Mouse (Mus musculus): Measurements from ENCODE around the gene Kdm1a.

The Kdm1a gene

GRCm38 (mm10) chr4:136602018-136602554 lies 437 bp downstream of the Kdm1a start:
- peak; percentile 70 for DNase-seq (ENCODE audit: low read depth)

GRCm38 (mm10) chr4:136601476-136601875 lies 1.0 kb downstream of the Kdm1a start:
- DNase-seq (ENCODE audit: low read depth) = peak; percentile 61

GRCm38 (mm10) chr4:136600536-136600935 lies 2.0 kb downstream of the Kdm1a start:
- DNase-seq (ENCODE audit: low read depth) = no peak

- DNase-seq (ENCODE audit: low read depth) = peak; percentile 35
These were observed 2.7 kb downstream of the Kdm1a start for GRCm38 (mm10) chr4:136599869-136600268.

DNA sequence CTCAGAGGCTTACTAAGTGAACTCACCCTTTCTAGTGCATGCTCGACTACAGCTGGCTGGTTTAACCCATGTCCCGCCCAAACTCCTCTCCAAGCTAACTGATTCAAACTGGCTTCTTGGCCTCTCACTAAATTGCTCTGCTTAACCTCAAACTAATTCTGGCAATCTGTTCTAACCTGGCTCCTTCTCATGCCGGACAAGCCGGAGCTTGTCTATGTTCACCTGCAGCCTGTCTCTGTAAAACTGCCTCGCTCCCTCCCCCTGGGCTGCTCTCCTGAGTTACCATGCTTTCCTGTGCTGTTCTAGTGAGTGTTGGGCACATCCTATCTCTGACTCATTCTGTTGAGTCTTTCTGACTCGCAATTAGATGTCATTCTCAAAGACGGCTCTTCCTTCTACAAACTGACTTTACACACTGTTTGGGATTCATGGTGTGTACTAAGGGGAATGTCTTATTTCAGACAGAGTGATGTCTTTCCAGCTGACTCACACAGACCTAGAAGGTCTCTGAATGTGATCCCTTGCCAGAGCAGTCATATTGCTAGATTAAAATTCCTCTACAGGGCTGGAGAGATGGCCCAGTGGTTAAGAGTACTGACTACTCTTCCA lies 4.2 kb downstream of the Kdm1a start:
- DNase-seq (ENCODE audit: low read depth) = no peak

DNA sequence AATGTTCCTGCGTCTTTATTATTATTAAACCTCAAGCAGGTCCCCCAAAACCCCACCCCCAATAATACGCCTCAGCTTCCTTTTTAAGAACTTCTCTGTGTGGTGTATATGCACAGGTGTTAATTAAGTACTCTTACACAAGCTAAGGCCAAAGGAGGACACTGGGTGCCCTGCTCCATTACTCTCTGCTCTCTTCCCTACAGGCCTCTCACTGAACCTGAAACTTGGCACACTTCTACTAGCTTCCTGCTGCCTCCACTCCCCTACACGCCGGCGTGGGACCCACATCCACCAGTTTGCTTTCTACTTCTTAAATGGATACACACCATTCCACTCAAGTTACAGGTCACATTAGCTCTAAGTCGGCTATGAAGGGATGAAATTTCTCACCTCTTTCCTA lies 7.3 kb downstream of the Kdm1a start:
- DNase-seq (ENCODE audit: low read depth) = no peak

GRCm38 (mm10) chr4:136594006-136594405 lies 8.5 kb downstream of the Kdm1a start:
- no peak for DNase-seq (ENCODE audit: low read depth)

- DNase-seq (ENCODE audit: low read depth) = no peak
These were observed 10.4 kb downstream of the Kdm1a start for GRCm38 (mm10) chr4:136592111-136592510.

GRCm38 (mm10) chr4:136588003-136588402 lies 14.5 kb downstream of the Kdm1a start:
- DNase-seq (ENCODE audit: low read depth) = no peak

DNA sequence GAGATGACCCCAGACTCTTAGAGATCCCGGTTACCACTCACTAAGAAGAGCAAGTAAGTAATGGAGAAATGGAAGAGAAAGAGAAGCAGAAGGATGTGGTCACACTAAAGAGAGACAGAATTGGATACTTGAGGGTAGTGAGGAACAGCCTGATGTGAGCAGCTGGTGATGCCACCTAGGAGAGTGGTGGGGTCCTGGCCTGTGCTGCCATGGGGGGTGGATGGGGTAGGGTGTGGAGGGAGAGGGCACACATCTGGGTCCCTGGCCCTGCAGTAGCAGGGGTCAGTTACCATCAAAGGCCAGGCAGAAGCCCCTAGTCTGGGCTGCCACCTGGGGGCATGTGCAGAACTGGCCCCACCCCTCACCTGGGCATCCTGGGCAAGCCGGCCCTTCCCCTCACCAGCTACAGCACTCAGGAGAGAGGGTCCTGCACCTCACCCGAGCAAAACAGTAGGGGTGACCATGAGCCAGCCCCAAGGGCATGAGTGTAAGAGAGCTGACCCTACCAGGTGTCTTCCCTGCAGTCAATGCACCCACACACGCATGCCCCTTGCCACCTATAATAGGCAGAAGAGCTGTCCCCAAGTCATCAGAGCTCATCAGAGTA lies 15.2 kb downstream of the Kdm1a start:
- no peak for DNase-seq (ENCODE audit: low read depth)

GRCm38 (mm10) chr4:136581885-136582284 lies 20.6 kb downstream of the Kdm1a start:
- no peak for DNase-seq (ENCODE audit: low read depth)

DNA sequence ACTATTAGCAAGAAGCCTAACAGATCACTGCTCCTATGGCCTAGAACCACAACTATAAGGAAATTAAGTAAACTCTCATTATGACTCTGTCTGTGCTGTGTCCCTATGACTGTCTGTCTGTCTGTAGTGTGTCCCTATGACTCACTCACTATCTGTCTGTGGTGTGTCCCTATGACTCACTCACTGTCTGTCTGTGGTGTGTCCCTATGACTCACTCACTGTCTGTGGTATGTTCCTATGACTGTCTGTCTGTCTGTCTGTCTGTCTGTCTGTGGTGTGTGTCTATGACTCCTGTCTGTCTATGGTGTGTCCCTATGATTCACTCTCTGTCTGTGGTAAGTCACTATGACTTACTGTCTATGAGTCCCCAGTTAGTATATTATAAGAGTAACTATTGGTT lies 32.5 kb downstream of the Kdm1a start:
- DNase-seq (ENCODE audit: low read depth) = peak; percentile 79

DNA sequence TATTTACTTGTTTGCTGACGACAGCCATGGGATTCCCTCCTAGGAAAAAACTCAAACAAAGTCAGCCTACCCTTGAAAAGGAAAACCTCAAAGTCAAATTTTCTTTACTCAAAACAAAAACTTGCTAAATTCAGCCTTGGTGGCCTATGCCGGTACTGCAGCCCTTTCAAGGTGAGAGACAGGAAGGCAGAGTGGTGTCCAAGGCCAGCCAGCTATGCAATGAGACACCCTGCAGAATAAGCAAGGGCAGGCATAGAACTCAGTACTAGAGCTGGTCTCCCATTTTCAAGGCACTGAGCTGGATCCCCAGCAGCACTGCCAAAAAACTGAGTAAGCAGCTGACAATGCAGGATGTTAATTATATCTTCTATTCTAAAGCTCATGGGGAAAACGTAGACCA lies 33.9 kb downstream of the Kdm1a start:
- peak; percentile 44 for DNase-seq (ENCODE audit: low read depth)

DNA sequence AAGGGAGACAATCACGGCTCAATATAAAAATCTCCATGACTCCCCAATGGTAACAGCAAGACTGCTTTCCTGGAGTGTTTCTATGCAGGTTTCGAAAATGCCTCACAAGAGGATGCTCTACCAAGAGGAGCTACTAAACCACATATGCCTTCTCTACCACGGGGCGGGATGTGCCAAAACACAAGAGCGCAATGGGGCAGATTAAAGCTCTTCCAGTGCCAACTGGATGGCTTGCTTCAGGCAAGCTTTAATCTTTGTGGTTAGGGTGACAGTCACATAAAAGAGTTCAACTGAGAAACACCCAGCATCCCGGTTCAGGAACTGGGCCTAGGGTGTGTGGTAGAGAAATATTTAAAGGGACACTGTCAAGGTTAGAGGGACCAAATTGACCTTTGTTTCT lies 39.8 kb downstream of the Kdm1a start:
- DNase-seq (ENCODE audit: low read depth) = no peak

- DNase-seq (ENCODE audit: low read depth) = no peak
These were observed 42.1 kb downstream of the Kdm1a start for GRCm38 (mm10) chr4:136560270-136560991.

GRCm38 (mm10) chr4:136559690-136560089 lies 42.8 kb downstream of the Kdm1a start:
- DNase-seq (ENCODE audit: low read depth) = no peak

- no peak for DNase-seq (ENCODE audit: low read depth)
These were observed 44.9 kb downstream of the Kdm1a start for GRCm38 (mm10) chr4:136557638-136558037.

DNA sequence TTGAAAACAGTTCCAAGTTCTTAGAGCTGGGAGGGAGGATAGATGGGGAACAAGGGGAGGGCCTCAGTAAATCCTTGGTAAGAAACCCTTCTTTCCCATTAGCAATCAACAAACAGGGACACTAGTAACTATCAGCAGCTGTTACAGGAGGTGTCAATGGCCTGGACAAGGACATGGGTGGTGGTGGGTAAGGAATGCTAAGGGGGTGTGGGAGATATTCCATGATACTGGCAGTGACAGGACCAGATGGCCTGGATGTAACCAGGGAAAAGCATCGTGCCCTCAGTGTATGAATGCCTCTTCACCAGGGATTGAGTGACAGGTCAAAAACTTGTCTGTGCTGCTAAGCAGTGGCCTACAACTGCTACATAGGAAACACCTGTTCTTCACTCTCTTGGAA lies 49.4 kb downstream of the Kdm1a start:
- DNase-seq (ENCODE audit: low read depth) = no peak

- no peak for DNase-seq (ENCODE audit: low read depth)
These were observed 54.1 kb downstream of the Kdm1a start for GRCm38 (mm10) chr4:136548381-136548801.

DNA sequence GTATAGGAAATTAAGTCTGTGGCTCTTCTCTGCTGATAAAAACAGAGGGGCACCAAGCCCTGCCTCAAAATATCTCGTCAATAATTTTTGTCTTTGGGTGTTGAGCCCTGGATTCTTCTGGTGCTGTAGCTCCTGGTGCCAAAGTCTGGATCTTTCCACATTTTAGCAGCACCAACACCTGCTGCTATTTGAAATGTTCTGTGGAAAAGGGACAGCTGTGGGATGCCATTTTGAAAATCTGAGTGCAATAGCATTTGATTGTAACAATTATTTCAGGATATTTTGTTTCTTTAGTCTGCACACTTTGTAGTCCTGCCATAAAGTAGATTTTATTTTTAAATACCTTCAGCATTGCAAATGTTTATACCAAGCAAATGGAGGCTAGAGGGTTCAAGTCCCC lies 54.8 kb downstream of the Kdm1a start:
- no peak for DNase-seq (ENCODE audit: low read depth)

- DNase-seq (ENCODE audit: low read depth) = no peak
These were observed 56.1 kb downstream of the Kdm1a start for GRCm38 (mm10) chr4:136546279-136547045.

DNA sequence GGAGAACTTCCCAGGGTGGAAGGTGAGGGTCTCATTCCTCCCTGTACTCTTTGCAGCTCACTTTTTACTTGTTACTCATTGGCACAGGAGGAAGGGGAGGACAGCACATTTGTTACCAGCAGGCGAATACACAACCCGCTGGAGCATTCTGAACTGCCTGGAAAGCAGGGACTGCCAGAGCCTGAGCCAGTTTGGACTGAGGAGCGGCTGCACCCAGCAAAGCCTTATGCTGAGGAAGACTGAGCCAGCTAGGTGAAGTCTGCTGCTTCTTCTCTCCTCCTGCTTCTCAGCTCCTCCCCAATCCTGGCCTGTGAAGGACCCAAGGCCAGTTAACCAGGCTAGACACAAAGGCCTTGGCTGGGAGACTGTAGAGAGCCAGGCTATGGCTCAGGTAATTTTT lies 57.4 kb downstream of the Kdm1a start:
- DNase-seq (ENCODE audit: low read depth) = no peak

All from induced T-regulatory cell, adult 2 months (primary cell).